Mouse (Mus musculus): ENCODE measurements around the gene Ccdc91. TPM values are rescaled to one million over a fixed set of nuclear protein-coding genes. Genes with fewer than 3 reads are reported as not detected.

Gene Ccdc91
- polyA plus RNA-seq, 1 experiment from 2014 or later: 49.0 TPM

DNA sequence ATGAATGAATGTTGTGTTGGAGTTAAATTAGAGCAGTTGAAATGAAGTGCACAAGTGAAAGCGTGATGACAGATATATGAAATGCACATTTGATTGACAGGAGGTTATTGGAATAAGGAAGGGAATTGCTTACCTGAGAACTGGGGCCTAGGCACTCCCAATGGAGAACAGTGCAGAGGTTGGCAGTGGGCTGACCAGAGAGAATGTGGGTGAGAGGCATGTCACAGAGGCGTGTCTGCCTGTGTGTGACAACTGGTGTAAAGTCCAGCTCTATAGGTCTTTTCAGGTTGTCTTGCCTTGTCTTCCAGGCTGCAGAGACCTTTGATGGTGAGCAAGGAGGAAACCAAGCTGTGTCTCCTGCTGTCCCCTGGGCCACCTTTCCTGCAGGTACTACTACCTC, 34.9 kb downstream of the Ccdc91 start:
- 95% methylated on average over 2 of the region's 2 CpGs for WGBS
- peaks cover 10% of the 10 kb centered on the region; the same call in 1 of the 2 replicates for H3K36me3 ChIP-seq
- no peak overlapping the region for H3K27ac ChIP-seq (replicated peaks)

DNA sequence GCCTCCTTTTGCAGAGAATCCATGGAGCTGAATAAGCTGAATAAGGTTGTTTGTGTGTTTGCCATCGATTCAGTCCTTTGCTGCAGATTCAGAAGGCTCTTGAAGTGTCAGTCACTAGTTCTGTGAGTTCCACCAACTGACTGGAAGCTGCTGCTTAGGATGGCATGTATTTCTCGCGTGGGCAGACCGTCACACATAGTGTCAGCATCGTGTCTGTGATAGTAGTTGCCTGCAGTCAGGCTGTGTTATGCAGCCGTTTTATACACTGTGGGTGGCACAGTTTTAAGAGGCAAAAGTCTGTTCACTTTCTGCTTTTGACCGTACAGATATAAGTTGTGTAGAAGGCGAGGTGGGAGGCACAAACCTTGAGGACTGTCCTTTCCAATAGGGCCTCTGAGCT, 42.3 kb downstream of the Ccdc91 start:
- no peak overlapping the region for H3K4me2 ChIP-seq
- no peaks in the 10 kb centered on the region for H3K9me3 ChIP-seq (replicated peaks)
- ATAC-seq (ENCODE audit: low FRiP score): no peak
- H3K27ac ChIP-seq (replicated peaks): no peak overlapping the region
- H3K9ac ChIP-seq (replicated peaks): no peak overlapping the region
- WGBS: 83% methylated on average over 8 of the region's 8 CpGs
- H3K27me3 ChIP-seq (replicated peaks): no peaks in the 10 kb centered on the region
- H3K4me1 ChIP-seq: no peaks in the 10 kb centered on the region
- H3K4me3 ChIP-seq (replicated peaks): no peak overlapping the region
- H3K36me3 ChIP-seq: peaks cover 10% of the 10 kb centered on the region; the same call in 1 of the 2 replicates

More for the DNA sequence above, 34.9 kb downstream of the Ccdc91 start:
- no peaks in the 10 kb centered on the region for H3K9me3 ChIP-seq (replicated peaks)
- no peak for ATAC-seq (ENCODE audit: low FRiP score)
- H3K27me3 ChIP-seq (replicated peaks): no peaks in the 10 kb centered on the region
- no peak overlapping the region for H3K4me3 ChIP-seq (replicated peaks)
- H3K4me1 ChIP-seq: no peaks in the 10 kb centered on the region
- H3K4me2 ChIP-seq: no peak overlapping the region
- no peak overlapping the region for H3K9ac ChIP-seq (replicated peaks)

DNA sequence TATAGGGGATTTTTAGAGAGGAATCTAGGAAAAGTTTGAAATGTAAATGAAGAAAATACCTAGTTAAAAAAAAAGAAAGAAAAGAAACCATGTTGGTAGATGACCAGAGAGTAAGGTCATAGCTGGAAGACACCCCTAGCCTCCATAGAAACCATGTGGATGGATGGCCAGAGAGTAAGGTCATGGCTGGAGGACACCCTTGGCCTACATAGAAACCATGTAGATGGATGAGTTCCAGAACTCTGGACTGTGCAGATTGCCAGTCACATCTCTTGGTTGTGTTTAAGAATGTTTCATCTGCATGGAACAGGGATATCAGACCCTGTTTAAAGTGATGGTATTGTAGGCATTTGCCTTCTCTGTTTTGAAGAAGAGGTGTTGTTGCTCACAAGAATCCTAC, 49.6 kb downstream of the Ccdc91 start:
- no peaks in the 10 kb centered on the region for H3K36me3 ChIP-seq

DNA sequence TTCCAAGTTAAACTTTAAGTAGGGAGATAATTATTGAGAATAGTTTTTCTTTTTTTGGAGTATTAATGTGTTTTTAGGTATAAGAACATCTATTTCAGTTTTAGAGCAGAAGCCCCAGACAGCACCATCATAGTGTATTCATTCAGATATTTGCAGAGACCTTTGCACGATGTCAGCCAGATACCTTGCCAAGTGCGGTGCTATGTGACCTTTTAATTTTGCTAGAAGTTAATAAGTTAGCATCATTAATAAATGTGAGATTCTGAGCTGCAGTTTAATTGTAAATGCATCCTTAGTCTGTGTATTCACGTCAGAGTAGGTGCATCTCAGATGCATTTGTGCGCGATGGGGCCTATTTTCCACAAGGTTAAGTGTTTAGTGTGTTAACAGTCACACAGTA, 59.3 kb downstream of the Ccdc91 start:
- H3K4me1 ChIP-seq: no peaks in the 10 kb centered on the region
- no peak overlapping the region for H3K4me2 ChIP-seq
- WGBS: 94% methylated on average over 5 of the region's 5 CpGs
- H3K9ac ChIP-seq (replicated peaks): no peak overlapping the region
- H3K4me3 ChIP-seq (replicated peaks): no peak overlapping the region
- no peaks in the 10 kb centered on the region for H3K27me3 ChIP-seq (replicated peaks)
- no peak overlapping the region for H3K27ac ChIP-seq (replicated peaks)
- peaks cover 4% of the 10 kb centered on the region; the same call in 1 of the 2 replicates for H3K36me3 ChIP-seq
- H3K9me3 ChIP-seq (replicated peaks): no peaks in the 10 kb centered on the region
- ATAC-seq (ENCODE audit: low FRiP score): no peak

More for the DNA sequence above, 49.6 kb downstream of the Ccdc91 start:
- Histone ChIP-seq H3K4me1 (no peaks in the 10 kb centered on the region), H3K4me2 (no peak overlapping the region), H3K9ac (replicated peaks) (no peak overlapping the region), H3K4me3 (replicated peaks) (no peak overlapping the region), H3K27ac (replicated peaks) (no peak overlapping the region), H3K9me3 (replicated peaks) (no peaks in the 10 kb centered on the region), H3K27me3 (replicated peaks) (no peaks in the 10 kb centered on the region)
- no peak for ATAC-seq (ENCODE audit: low FRiP score)

DNA sequence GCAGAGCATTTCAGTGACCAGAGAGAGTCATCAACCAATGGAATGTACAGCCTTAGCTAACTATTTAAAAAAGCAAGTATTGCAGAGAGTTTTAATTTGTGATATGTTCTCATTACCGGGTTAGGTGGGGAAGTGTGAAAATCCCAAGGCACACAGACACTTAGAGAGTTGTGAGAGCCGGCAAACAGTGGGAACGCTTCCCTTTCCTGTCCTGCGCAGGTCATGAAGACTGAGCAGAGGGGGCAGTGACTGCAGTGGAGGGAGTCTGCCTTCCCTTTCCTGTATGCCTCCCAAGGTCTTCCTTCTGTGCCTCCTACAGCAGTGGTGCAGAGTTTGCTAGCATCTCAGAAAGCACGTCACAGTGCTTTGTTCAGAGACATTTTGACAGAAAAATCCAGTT, 62.6 kb downstream of the Ccdc91 start:
- Histone ChIP-seq H3K36me3 (peaks cover 4% of the 10 kb centered on the region; the same call in 1 of the 2 replicates), H3K4me3 (replicated peaks) (no peak overlapping the region), H3K9me3 (replicated peaks) (no peaks in the 10 kb centered on the region), H3K9ac (replicated peaks) (no peak overlapping the region), H3K27me3 (replicated peaks) (no peaks in the 10 kb centered on the region), H3K4me2 (no peak overlapping the region), H3K4me1 (no peaks in the 10 kb centered on the region), H3K27ac (replicated peaks) (no peak overlapping the region)
- 90% methylated on average over 5 of the region's 5 CpGs for WGBS
- no peak for ATAC-seq (ENCODE audit: low FRiP score)

DNA sequence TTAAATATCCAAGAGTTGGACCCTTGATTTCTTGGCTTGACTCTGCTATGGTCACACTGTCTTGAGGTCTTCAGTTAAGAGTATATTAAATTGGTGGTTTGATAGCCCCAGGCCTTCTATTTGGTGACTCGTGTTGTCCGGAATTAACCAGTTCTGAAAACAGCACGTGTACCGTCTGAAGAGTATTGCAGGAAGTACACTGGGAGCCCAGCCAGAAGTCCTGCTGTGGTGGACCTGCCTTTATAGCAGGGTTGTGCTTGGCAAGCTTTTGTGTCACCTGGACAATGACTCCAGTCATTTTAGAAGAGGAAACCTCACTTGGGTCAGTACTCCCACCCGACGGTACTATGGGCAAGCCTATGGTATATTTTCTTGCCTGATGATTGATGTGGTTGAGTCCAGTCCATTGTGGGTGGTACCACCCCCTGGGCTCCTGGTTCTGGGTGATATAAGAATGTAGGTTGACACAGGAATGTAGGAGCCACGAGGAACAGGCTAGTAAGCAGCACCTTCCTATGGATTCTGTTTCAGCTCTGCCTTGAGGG, 63.5 kb downstream of the Ccdc91 start:
- H3K36me3 ChIP-seq: peaks cover 4% of the 10 kb centered on the region; the same call in 1 of the 2 replicates
- no peaks in the 10 kb centered on the region for H3K9me3 ChIP-seq (replicated peaks)
- ATAC-seq (ENCODE audit: low FRiP score): no peak
- H3K9ac ChIP-seq (replicated peaks): no peak overlapping the region
- H3K27ac ChIP-seq (replicated peaks): no peak overlapping the region
- H3K4me3 ChIP-seq (replicated peaks): no peak overlapping the region
- H3K4me1 ChIP-seq: no peaks in the 10 kb centered on the region
- no peaks in the 10 kb centered on the region for H3K27me3 ChIP-seq (replicated peaks)
- no peak overlapping the region for H3K4me2 ChIP-seq
- WGBS: 80% methylated on average over 7 of the region's 7 CpGs

DNA sequence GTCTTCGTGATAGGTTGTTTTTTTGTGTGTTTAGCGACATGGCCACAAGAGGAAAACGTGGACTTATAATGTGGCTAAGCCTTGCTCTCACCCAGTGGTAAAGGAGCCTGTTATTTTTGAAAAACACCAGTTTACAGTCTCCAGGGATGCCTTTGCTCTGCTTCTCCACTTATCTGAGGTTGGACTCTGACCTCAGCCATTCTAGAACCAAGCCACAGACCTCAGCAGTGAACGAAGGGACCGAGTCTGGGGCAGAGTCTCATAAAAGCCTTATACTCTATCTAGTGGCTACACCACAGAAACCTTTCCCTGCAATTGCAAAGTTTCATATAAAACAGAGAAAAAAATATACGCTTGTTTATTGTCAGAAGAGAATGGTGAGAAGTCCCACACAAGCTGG, 65.3 kb downstream of the Ccdc91 start:
- Histone ChIP-seq H3K27ac (replicated peaks) (no peak overlapping the region), H3K9me3 (replicated peaks) (no peaks in the 10 kb centered on the region), H3K4me1 (no peaks in the 10 kb centered on the region), H3K36me3 (peaks cover under 1% of the 10 kb centered on the region; the same call in 1 of the 2 replicates), H3K4me2 (no peak overlapping the region), H3K9ac (replicated peaks) (no peak overlapping the region), H3K27me3 (replicated peaks) (no peaks in the 10 kb centered on the region), H3K4me3 (replicated peaks) (no peak overlapping the region)
- WGBS: 94% methylated on average over 6 of the region's 6 CpGs
- ATAC-seq (ENCODE audit: low FRiP score): no peak

DNA sequence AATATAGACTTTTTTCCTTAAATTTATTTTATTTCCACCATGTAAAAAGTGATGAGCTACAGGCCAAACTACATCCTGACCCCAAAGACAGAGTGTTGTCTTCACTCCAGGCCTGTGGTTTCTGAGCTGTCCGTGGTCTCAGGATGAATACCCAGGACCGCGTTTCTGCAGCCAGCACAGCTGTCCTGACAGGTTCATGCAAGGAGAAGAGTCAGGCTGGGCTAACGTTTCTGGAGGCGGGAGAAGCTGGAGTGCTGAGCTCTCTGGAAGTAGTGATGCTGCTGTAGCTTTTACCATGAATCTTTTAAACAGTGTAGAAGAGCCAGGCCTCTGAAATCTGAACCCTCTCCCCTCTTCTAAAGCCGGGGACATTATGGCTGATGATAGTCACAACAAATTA, 80.0 kb downstream of the Ccdc91 start:
- Histone ChIP-seq H3K27me3 (replicated peaks) (no peaks in the 10 kb centered on the region), H3K27ac (replicated peaks) (no peak overlapping the region), H3K9me3 (replicated peaks) (no peaks in the 10 kb centered on the region), H3K36me3 (no peaks in the 10 kb centered on the region), H3K9ac (replicated peaks) (no peak overlapping the region), H3K4me3 (replicated peaks) (no peak overlapping the region), H3K4me2 (no peak overlapping the region), H3K4me1 (no peaks in the 10 kb centered on the region)
- ATAC-seq (ENCODE audit: low FRiP score): no peak
- WGBS: 80% methylated on average over 6 of the region's 6 CpGs

DNA sequence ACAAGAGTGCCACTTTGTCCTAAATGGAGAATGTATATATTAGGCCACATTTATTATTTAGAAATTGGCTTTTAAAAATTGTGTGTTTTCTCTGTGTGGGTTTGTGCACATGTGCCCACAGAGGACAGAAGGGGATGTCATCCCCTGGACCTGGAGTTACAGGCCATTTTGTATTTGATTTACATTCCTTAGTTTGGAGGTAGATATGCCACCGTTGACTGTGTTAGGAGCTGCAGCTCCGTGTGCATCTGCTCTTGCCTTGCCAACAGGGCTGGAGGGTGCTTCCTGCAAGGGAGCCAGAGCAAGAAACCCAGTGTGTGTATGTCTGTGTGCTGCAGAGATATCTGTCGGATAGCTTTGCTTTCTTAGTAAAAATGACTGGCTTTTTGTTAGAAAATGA, 83.7 kb downstream of the Ccdc91 start:
- Histone ChIP-seq H3K4me1 (no peaks in the 10 kb centered on the region), H3K4me2 (no peak overlapping the region), H3K9ac (replicated peaks) (no peak overlapping the region), H3K27ac (replicated peaks) (no peak overlapping the region), H3K9me3 (replicated peaks) (no peaks in the 10 kb centered on the region), H3K27me3 (replicated peaks) (no peaks in the 10 kb centered on the region), H3K4me3 (replicated peaks) (no peak overlapping the region), H3K36me3 (no peaks in the 10 kb centered on the region)
- 87% methylated on average over 3 of the region's 3 CpGs for WGBS
- ATAC-seq (ENCODE audit: low FRiP score): no peak

DNA sequence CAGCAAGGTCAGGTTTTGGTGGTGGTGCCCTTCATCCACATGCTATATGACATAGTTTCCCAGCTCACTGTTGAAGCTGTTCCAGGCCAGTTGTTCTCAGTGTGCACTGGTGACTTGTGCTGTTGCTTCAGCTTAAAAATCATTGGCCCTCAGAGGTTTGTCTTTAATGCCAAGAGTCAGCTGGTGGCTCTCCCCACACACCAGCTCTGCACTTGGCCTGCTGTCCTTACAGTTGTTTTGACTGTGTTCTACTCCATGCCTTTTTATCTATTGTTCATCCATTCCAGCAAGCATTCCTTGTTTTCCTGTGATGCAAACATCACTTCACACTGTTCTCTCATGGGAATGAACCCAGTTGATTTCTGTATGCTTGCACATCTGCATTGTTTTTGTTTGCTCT, 84.8 kb downstream of the Ccdc91 start:
- H3K4me1 ChIP-seq: no peaks in the 10 kb centered on the region
- no peak overlapping the region for H3K4me2 ChIP-seq
- no peak overlapping the region for H3K9ac ChIP-seq (replicated peaks)
- no peak overlapping the region for H3K27ac ChIP-seq (replicated peaks)
- H3K36me3 ChIP-seq: no peaks in the 10 kb centered on the region
- H3K27me3 ChIP-seq (replicated peaks): no peaks in the 10 kb centered on the region
- no peak for ATAC-seq (ENCODE audit: low FRiP score)
- H3K9me3 ChIP-seq (replicated peaks): no peaks in the 10 kb centered on the region
- no peak overlapping the region for H3K4me3 ChIP-seq (replicated peaks)

DNA sequence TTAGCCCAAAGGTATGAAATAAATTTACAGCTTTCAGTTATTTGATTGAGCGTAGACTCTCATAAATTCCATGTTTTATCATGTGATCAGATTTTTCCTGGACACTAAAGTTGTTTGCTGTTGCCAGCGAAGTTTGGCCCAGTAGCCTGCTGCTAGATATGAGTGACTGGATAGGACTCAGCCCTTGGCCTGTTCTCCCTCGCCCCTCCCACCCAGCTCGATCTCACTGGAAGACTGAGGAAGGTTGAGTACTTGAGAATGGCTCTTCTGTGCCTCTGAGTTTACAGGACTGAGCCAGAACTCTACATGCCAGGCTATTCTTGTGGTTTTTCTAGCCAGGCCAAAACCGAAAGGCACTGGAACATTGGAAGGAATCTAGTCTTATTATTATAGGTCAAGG, 93.6 kb downstream of the Ccdc91 start:
- Histone ChIP-seq H3K4me3 (replicated peaks) (no peak overlapping the region), H3K9ac (replicated peaks) (no peak overlapping the region), H3K4me1 (no peaks in the 10 kb centered on the region), H3K27me3 (replicated peaks) (no peaks in the 10 kb centered on the region), H3K4me2 (no peak overlapping the region), H3K36me3 (no peaks in the 10 kb centered on the region), H3K9me3 (replicated peaks) (no peaks in the 10 kb centered on the region), H3K27ac (replicated peaks) (no peak overlapping the region)
- no peak for ATAC-seq (ENCODE audit: low FRiP score)
- WGBS: 94% methylated on average over 5 of the region's 5 CpGs

DNA sequence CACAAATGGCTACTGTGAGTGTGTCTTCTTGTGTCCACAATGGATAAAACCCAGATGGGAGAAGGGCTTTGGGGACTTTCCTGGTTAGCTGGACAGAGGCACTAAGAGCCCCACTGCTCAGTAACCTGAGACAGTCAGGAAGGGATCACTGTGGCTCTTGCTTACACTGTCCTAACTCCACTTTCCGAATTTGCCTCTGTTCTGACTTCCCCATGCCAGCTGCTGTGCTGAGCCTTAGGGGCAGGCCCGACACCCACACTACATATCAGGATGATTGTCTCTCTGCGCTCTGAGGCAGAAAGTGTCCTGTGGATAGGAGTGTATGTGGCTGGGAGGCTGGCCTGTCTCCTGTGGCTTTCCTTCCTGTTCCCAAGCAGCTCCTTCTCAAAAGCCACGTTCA, 97.5 kb downstream of the Ccdc91 start:
- Histone ChIP-seq H3K4me3 (replicated peaks) (no peak overlapping the region), H3K36me3 (no peaks in the 10 kb centered on the region), H3K9ac (replicated peaks) (no peak overlapping the region), H3K4me1 (peaks cover 11% of the 10 kb centered on the region), H3K27ac (replicated peaks) (no peak overlapping the region), H3K27me3 (replicated peaks) (no peaks in the 10 kb centered on the region), H3K4me2 (no peak overlapping the region), H3K9me3 (replicated peaks) (no peaks in the 10 kb centered on the region)
- 67% methylated on average over 4 of the region's 4 CpGs for WGBS
- ATAC-seq (ENCODE audit: low FRiP score): no peak
